Mouse (Mus musculus): Measurements from ENCODE around the gene Gzmf.

DNA sequence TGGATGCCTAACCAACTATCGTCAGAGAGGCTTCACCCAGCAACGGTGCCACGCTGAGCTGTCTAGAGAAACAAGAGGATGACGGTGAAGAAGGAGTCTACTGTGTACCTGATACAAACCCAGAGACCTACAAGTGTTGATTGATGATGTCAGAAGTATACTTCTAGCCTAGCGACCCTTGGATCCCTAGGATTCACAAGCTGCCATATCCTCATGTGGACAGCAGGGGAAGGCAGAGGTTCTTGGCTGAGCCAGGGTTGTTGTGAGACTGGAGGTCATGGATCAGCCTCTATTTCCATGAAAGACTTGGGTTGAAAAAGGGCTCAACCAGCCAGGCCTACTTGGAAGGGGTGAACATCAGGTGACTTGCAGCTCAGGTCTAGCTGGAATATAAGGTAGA, 38.5 kb downstream of the Gzmf start:
- no peak for TF ChIP-seq POLR2A (IDR thresholded peaks at IDR 0.05; ENCODE audit: borderline replicate concordance, extremely low read depth, low read depth, low read length)
- no peak for TF ChIP-seq CTCF (IDR thresholded peaks at IDR 0.05; ENCODE audit: insufficient read depth, low read length)
